Mouse (Mus musculus): Measurements from ENCODE around the gene Ttc7b. TPM values are rescaled to one million over a fixed set of nuclear protein-coding genes. Genes with fewer than 3 reads are reported as not detected.

Gene Ttc7b
- polyA plus RNA-seq, 1 experiment from 2014 or later = 4.0 TPM

DNA sequence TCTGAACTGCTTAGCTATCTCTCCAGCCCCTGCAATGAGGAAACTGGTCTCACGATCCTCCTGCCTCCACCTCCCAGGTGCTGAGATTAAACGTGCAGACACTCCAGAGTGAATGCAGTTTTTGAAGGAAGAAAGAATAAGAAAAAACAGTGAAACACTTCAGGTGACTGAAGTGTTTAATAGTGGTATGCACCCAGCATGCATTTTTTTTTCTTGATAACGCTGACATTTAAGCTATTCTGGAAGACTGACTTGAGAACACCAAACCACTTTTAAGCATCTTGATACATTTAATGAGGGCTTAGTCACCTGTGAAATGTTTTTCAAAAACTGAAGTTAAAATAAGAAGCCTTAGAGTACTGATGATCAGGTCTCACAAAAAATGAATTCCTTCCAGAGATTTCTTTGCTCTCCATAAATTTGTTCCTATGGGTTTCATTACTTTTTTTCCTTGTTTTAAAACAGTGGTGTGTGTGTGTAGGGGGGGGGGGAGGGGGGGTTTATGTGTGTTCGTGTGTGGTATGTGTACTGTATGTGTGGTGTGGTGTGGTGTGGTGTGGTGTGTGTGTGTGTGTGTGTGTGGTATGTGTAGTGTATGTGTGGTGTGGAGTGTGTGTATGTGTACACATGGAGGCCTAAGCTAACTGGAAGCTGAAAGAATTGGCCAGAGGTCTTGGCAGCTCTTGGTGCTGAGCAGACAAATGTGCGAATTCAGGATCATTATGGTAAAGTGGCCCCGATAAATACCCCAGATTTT, 23.0 kb upstream of the Ttc7b start:
- TF ChIP-seq CTCF (IDR thresholded peaks at IDR 0.05; ENCODE audit: low read depth) = no peak
- no peak for ATAC-seq
- WGBS = 69% methylated on average over 6 of the region's 6 CpGs

DNA sequence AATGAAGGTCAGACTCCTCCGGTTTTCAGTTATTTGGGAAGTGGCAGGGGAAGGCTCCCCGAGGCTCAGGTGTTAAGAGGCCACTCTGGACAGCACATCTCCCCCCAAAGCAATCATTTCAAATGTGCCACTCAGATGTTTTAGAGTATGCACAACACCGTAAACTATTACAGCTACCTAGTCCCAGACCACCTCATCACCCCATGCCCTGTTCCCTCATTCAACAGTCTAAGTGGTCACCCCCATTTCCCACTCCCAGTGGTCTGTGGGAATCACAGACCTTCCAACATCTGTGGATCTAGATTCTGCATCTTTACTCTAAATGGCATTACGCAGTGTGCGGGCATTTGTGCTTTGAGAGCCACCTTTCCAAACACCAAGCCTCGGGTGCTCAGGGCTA, 21.9 kb upstream of the Ttc7b start:
- H3K27me3 ChIP-seq (replicated peaks; ENCODE audit: control insufficient read depth, insufficient read depth, low read length) = no peaks in the 10 kb centered on the region
- WGBS = 90% methylated on average over 6 of the region's 6 CpGs
- H3K9ac ChIP-seq (ENCODE audit: low read depth, low read length) = no peak overlapping the region
- no peak overlapping the region for H3K4me2 ChIP-seq (replicated peaks; ENCODE audit: low read depth)
- H3K36me3 ChIP-seq (ENCODE audit: control insufficient read depth, insufficient read depth) = no peaks in the 10 kb centered on the region; the same call in 1 of the 2 replicates
- no peaks in the 10 kb centered on the region for H3K4me1 ChIP-seq (replicated peaks; ENCODE audit: control insufficient read depth, insufficient read depth, low read length)
- no peak overlapping the region for H3K4me3 ChIP-seq (ENCODE audit: low read depth, low read length)
- H3K27ac ChIP-seq (ENCODE audit: low read depth, low read length) = no peak overlapping the region
- no peaks in the 10 kb centered on the region for H3K9me3 ChIP-seq (ENCODE audit: control insufficient read depth)
- ATAC-seq = no peak
- no peak for TF ChIP-seq CTCF (IDR thresholded peaks at IDR 0.05; ENCODE audit: low read depth)

More for the DNA sequence above, 23.0 kb upstream of the Ttc7b start:
- Histone ChIP-seq H3K36me3 (ENCODE audit: control insufficient read depth, insufficient read depth) (no peaks in the 10 kb centered on the region; the same call in 1 of the 2 replicates), H3K27me3 (replicated peaks; ENCODE audit: control insufficient read depth, insufficient read depth, low read length) (no peaks in the 10 kb centered on the region), H3K4me3 (ENCODE audit: low read depth, low read length) (no peak overlapping the region), H3K27ac (ENCODE audit: low read depth, low read length) (no peak overlapping the region), H3K4me2 (replicated peaks; ENCODE audit: low read depth) (no peak overlapping the region), H3K4me1 (replicated peaks; ENCODE audit: control insufficient read depth, insufficient read depth, low read length) (no peaks in the 10 kb centered on the region), H3K9me3 (ENCODE audit: control insufficient read depth) (no peaks in the 10 kb centered on the region), H3K9ac (ENCODE audit: low read depth, low read length) (no peak overlapping the region)

DNA sequence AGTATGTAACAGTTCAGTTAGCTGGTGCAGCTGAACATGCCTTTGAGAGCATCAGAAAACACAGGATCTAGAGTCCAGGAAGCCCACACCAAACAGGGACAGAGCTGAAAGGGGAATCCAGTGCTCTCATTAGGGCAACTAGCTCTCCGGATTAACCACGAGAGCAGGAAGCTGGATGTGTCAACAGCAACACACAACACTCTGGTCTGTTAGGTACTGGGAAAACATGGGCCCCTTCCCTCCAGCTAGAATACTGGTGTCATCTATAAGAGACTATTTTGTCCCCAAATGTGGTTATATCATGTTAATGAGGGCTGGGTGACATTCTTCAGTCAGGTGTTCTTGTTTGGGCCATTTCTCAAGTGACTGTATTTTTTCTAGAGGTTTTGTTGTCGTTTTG, 21.4 kb upstream of the Ttc7b start:
- H3K27me3 ChIP-seq (replicated peaks; ENCODE audit: control insufficient read depth, insufficient read depth, low read length) = no peaks in the 10 kb centered on the region
- H3K4me2 ChIP-seq (replicated peaks; ENCODE audit: low read depth) = no peak overlapping the region
- no peak for ATAC-seq
- no peaks in the 10 kb centered on the region for H3K9me3 ChIP-seq (ENCODE audit: control insufficient read depth)
- WGBS = 63% methylated on average over 3 of the region's 3 CpGs
- H3K36me3 ChIP-seq (ENCODE audit: control insufficient read depth, insufficient read depth) = no peaks in the 10 kb centered on the region; the same call in 1 of the 2 replicates
- H3K27ac ChIP-seq (ENCODE audit: low read depth, low read length) = no peak overlapping the region
- no peak for TF ChIP-seq CTCF (IDR thresholded peaks at IDR 0.05; ENCODE audit: low read depth)
- no peaks in the 10 kb centered on the region for H3K4me1 ChIP-seq (replicated peaks; ENCODE audit: control insufficient read depth, insufficient read depth, low read length)
- no peak overlapping the region for H3K4me3 ChIP-seq (ENCODE audit: low read depth, low read length)
- H3K9ac ChIP-seq (ENCODE audit: low read depth, low read length) = no peak overlapping the region

DNA sequence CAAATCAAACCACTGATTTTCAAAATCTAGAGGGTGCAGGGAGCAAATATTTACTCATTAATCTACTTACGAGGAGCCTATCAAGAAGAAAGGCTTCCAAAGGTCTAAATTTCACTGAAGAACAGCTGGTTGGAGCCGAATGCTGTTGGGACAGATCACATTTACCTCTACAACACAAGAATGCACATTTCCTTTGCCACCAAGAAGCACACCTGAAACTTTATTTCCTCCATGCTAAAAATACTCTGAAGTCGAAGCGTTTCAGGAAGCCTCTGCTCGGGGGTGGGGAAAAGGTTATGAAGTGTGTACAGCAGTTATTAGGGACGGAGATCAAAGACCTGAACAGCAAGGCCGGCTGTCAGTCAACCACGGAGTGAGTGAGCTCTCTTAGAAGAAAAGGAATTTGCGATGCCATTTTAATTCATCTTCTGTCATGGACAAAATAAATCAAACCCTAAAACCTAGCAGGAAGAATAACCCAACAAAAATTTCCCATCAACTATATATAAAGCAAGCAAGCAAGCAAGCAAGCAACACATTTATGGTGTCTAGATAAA, 18.6 kb upstream of the Ttc7b start:
- no peak overlapping the region for H3K9ac ChIP-seq (ENCODE audit: low read depth, low read length)
- TF ChIP-seq CTCF (IDR thresholded peaks at IDR 0.05; ENCODE audit: low read depth) = no peak
- H3K36me3 ChIP-seq (ENCODE audit: control insufficient read depth, insufficient read depth) = no peaks in the 10 kb centered on the region
- H3K4me1 ChIP-seq (replicated peaks; ENCODE audit: control insufficient read depth, insufficient read depth, low read length) = no peaks in the 10 kb centered on the region
- no peak for ATAC-seq
- no peak overlapping the region for H3K4me2 ChIP-seq (replicated peaks; ENCODE audit: low read depth)
- no peak overlapping the region for H3K27ac ChIP-seq (ENCODE audit: low read depth, low read length)
- no peaks in the 10 kb centered on the region for H3K9me3 ChIP-seq (ENCODE audit: control insufficient read depth)
- no peak overlapping the region for H3K4me3 ChIP-seq (ENCODE audit: low read depth, low read length)
- no peaks in the 10 kb centered on the region for H3K27me3 ChIP-seq (replicated peaks; ENCODE audit: control insufficient read depth, insufficient read depth, low read length)
- 24% methylated on average over 9 of the region's 9 CpGs for WGBS

DNA sequence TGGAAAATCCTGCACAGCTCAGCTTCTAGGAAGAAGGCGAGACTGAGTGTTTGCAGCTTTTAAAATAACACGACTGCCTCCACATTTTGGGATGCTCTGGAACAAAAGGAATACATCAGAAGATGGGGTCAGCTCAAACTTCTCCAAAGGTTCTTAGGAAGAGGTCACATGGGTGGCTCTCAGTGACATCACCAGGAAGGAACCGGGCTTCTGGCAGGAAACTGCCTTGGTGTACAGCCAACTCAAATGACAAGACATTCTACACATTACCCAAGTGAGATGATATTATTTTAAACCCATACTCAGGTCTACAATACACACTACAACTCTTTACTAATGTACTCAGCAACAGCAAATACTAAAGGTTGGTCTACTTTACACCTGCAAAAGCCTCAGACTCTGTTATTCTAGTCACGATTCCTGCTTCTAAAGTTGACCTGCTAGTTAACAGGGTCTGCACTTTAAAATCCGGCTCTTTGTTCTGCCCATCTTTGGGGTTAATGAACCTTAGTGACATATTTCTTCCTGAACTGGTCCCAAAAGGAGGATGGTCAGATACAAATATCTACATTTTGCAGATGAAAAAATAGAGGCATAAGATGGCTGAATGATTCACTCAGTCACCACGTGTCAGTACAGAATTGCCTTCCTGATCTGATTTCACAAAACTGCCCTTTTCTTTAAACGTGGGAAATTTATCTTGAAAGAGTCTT, 18.0 kb upstream of the Ttc7b start:
- no peak for ATAC-seq
- H3K9me3 ChIP-seq (ENCODE audit: control insufficient read depth) = no peaks in the 10 kb centered on the region
- no peak overlapping the region for H3K27ac ChIP-seq (ENCODE audit: low read depth, low read length)
- no peak overlapping the region for H3K4me2 ChIP-seq (replicated peaks; ENCODE audit: low read depth)
- H3K27me3 ChIP-seq (replicated peaks; ENCODE audit: control insufficient read depth, insufficient read depth, low read length) = no peaks in the 10 kb centered on the region
- H3K4me3 ChIP-seq (ENCODE audit: low read depth, low read length) = no peak overlapping the region
- TF ChIP-seq CTCF (IDR thresholded peaks at IDR 0.05; ENCODE audit: low read depth) = no peak
- WGBS = 54% methylated on average over 7 of the region's 7 CpGs
- H3K9ac ChIP-seq (ENCODE audit: low read depth, low read length) = no peak overlapping the region
- no peaks in the 10 kb centered on the region for H3K4me1 ChIP-seq (replicated peaks; ENCODE audit: control insufficient read depth, insufficient read depth, low read length)
- H3K36me3 ChIP-seq (ENCODE audit: control insufficient read depth, insufficient read depth) = no peaks in the 10 kb centered on the region

DNA sequence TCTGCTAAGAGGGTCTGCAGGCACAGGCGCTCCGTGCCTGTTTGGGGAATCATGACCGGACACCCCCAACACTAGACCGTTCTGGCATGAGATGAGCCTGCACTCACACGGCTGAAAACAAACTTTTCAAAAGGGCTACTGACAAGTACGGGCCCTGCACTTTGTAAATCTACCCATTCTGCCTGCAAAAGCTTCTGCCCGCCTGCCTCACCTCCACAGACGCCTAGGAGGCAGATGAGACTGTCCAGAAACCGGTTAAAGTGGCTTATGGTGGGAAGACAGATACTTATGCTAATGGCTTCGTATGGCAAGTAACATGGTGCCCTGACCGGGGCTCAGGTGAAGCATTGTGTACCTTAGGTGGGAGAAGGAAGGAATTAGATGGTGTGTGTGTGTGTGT, 16.5 kb upstream of the Ttc7b start:
- Histone ChIP-seq H3K9me3 (ENCODE audit: control insufficient read depth) (no peaks in the 10 kb centered on the region), H3K4me3 (ENCODE audit: low read depth, low read length) (no peak overlapping the region), H3K27ac (ENCODE audit: low read depth, low read length) (no peak overlapping the region), H3K27me3 (replicated peaks; ENCODE audit: control insufficient read depth, insufficient read depth, low read length) (no peaks in the 10 kb centered on the region), H3K9ac (ENCODE audit: low read depth, low read length) (no peak overlapping the region), H3K4me1 (replicated peaks; ENCODE audit: control insufficient read depth, insufficient read depth, low read length) (no peaks in the 10 kb centered on the region), H3K36me3 (ENCODE audit: control insufficient read depth, insufficient read depth) (no peaks in the 10 kb centered on the region), H3K4me2 (replicated peaks; ENCODE audit: low read depth) (no peak overlapping the region)
- no peak for TF ChIP-seq CTCF (IDR thresholded peaks at IDR 0.05; ENCODE audit: low read depth)
- ATAC-seq = no peak
- 69% methylated on average over 11 of the region's 11 CpGs for WGBS
